Mouse (Mus musculus): ENCODE data around the gene Tsga10ip. TPM values are rescaled to one million over a fixed set of nuclear protein-coding genes. Genes with fewer than 3 reads are reported as not detected.
A peak's percentile ranks its signal among the peaks of the same experiment; 100 is the strongest.

Tsga10ip gene
- 0.39 TPM in 1 of 2 replicates, not detected in the other for polyA plus RNA-seq (2015; fragmentation: Nextera tagmentation; extraction: Ambion mirVana)

- WGBS, result 77% methylated on average over 8 of the region's 8 CpGs
- ATAC-seq, result no peak
Measured at GRCm38 (mm10) chr19:5402293-5402692, at the start of gene Tsga10ip. TSS of gene Tsga10ip (minus strand) at chr19:5402526.

GRCm38 (mm10) chr19:5451766-5452165 lies 49.4 kb upstream of the Tsga10ip start:
- 82% methylated on average over 6 of the region's 6 CpGs for WGBS
- Histone ChIP-seq H3K9me3 (replicated peaks) (no peaks in the 10 kb centered on the region), H3K4me2 (no peak overlapping the region), H3K27me3 (peaks cover 47% of the 10 kb centered on the region), H3K36me3 (ENCODE audit: poor library complexity, severe bottlenecking) (0 out of 2 replicates have a peak, but pooled peaks cover 9% of the 10 kb centered on the region), H3K4me3 (no peak overlapping the region), H3K4me1 (peaks cover 44% of the 10 kb centered on the region), H3K9ac (no peak overlapping the region), H3K27ac (no peak overlapping the region)
- ATAC-seq, result no peak

More at GRCm38 (mm10) chr19:5402293-5402692, at the start of gene Tsga10ip:
- no peaks in the 10 kb centered on the region for H3K9me3 ChIP-seq (replicated peaks)
- H3K27me3 ChIP-seq, result no peaks in the 10 kb centered on the region
- no peak within 1 kb of the TSS for H3K27ac ChIP-seq
- peak within 1 kb of the TSS; percentile 21; the same call in 1 of the 2 replicates for H3K9ac ChIP-seq
- H3K36me3 ChIP-seq (ENCODE audit: poor library complexity, severe bottlenecking), result no peaks in the 10 kb centered on the region
- no peak within 1 kb of the TSS for H3K4me2 ChIP-seq
- H3K4me3 ChIP-seq, result no peak within 1 kb of the TSS
- H3K4me1 ChIP-seq, result peaks cover 7% of the 10 kb centered on the region

- H3K4me1 ChIP-seq, result peaks cover 23% of the 10 kb centered on the region
- WGBS, result 84% methylated on average over 3 of the region's 3 CpGs
- H3K9ac ChIP-seq, result no peak overlapping the region
- no peaks in the 10 kb centered on the region for H3K9me3 ChIP-seq (replicated peaks)
- no peak overlapping the region for H3K4me3 ChIP-seq
- no peak for ATAC-seq
- H3K36me3 ChIP-seq (ENCODE audit: poor library complexity, severe bottlenecking), result 0 out of 2 replicates have a peak, but pooled peaks cover 9% of the 10 kb centered on the region
- no peak overlapping the region for H3K27ac ChIP-seq
- H3K27me3 ChIP-seq, result peaks cover 67% of the 10 kb centered on the region
- H3K4me2 ChIP-seq, result no peak overlapping the region
Measured at GRCm38 (mm10) chr19:5449673-5450072, 47.3 kb upstream of the Tsga10ip start.

DNA sequence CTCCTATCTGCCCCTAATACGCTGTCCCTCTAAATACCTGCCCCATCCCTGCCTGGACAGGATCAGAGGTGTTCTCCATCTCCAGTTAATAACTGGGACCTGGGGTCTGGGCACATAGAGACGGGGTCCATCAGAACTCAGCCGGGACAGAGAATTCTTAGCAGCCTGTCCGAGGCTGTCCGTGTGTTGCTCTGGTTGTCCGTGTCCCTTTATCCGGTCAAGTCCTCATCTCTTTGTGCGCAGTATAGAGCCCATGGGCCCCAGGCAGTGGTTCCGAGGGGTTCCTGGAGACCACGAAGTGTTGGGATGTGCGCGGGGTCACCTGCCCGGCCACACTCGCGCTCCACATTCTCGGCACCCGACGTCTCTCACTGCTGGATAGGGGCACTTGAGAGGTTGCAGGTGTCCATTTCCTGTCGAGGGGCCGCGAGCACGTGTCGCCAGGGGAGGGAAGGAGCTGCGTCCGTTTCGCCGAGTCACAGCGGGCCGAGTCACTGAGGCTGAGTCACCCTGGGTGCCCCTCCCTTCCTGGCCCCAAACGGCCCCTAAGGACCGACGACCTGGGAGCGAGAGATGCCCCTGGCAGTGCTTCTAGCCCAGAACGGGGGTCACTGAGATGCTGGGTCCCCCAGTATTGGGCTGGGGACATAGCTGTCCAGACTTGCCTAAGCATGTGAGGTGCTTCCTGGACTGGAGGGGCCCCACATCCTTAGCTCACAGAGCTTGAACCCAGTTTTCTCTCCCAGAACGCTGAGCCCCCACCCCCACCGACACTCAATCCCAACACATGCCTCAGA lies 46.2 kb upstream of the Tsga10ip start:
- Histone ChIP-seq H3K9ac (0 out of 2 replicates have a peak overlapping the region, but pooled peaks have one; percentile 61), H3K27ac (no peak overlapping the region), H3K36me3 (ENCODE audit: poor library complexity, severe bottlenecking) (no peaks in the 10 kb centered on the region), H3K4me3 (peak overlapping the region; percentile 53), H3K4me2 (peak overlapping the region; percentile 95), H3K4me1 (peaks cover 17% of the 10 kb centered on the region), H3K9me3 (replicated peaks) (no peaks in the 10 kb centered on the region), H3K27me3 (peaks cover 67% of the 10 kb centered on the region)
- WGBS, result 7% methylated on average over 36 of the region's 36 CpGs
- no peak for ATAC-seq

DNA sequence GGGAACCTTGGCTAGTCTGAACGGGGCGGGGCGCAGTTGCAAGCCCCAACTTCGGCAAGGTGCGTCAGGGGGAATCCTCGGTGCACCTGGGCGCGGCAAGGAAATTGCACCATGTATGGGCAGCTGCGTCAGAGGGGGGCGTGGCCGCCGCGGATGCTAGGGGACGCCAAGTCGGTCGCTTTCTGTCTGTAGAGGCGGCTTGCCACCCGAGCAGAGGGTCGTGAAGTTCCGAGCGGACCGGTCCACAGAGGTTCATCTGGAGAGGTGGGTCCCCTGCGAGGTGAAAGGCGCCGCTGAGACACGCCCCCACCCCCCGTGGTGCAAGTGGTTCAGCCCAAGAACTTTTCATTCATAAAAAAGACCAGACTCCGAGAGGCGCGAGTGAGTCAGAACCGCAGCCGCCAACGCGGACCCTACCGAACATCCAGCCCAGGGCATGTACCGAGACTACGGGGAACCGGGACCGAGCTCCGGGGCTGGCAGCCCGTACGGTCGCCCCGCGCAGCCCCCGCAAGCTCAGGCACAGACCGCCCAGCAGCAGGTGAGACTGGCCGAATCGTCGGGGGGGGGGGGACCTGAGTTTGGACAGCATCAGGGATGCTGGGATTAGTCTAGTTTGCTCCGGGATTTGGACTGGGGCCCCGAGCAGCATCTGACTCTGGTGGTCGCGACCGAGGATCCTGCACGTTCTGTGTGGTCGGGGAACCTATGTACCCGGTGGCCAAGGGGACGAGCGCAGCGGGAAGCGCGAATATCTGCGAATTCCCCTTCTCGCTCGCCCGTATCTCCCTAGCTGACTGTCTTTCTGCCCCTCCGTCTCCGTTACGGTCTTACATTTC lies 45.4 kb upstream of the Tsga10ip start, which contains the start of gene Fosl1:
TSS of gene Fosl1 (plus strand) at position 33 of the 839 bp plus-strand sequence.
- no peak within 1 kb of the TSS for H3K27ac ChIP-seq
- H3K36me3 ChIP-seq (ENCODE audit: poor library complexity, severe bottlenecking), result no peaks in the 10 kb centered on the region
- ATAC-seq, result peak; percentile 70
- peaks cover 67% of the 10 kb centered on the region for H3K27me3 ChIP-seq
- H3K9me3 ChIP-seq (replicated peaks), result no peaks in the 10 kb centered on the region
- H3K4me2 ChIP-seq, result peak within 1 kb of the TSS; percentile 95
- H3K4me1 ChIP-seq, result peaks cover 17% of the 10 kb centered on the region
- peak within 1 kb of the TSS; percentile 53 for H3K4me3 ChIP-seq
- peak within 1 kb of the TSS; percentile 61 for H3K9ac ChIP-seq
- 1% methylated on average over 70 of the region's 70 CpGs for WGBS

DNA sequence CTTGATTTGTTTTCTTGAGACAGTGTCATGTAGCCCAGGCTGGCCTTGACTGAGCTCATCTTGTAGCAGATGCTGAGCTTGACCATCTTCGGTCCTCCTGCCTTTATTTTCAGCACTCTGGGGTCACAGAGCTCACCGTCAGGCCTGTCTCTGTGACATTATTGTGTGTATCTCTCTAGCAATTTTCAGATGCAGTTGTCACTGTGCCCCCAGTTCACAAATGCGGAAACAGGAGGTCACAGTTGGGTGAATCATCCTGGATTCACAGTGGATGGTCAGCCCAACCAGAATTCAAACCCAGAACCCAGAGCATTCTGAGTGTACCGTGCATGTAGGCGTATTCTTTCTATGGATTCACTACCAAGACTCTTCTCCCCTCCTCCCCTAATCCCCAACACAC lies 43.4 kb upstream of the Tsga10ip start:
- Histone ChIP-seq H3K27ac (no peak overlapping the region), H3K9ac (no peak overlapping the region), H3K4me1 (peaks cover 17% of the 10 kb centered on the region), H3K4me2 (no peak overlapping the region), H3K36me3 (ENCODE audit: poor library complexity, severe bottlenecking) (no peaks in the 10 kb centered on the region), H3K4me3 (no peak overlapping the region), H3K9me3 (replicated peaks) (no peaks in the 10 kb centered on the region), H3K27me3 (peaks cover 60% of the 10 kb centered on the region)
- 90% methylated on average over 5 of the region's 5 CpGs for WGBS
- ATAC-seq, result no peak

DNA sequence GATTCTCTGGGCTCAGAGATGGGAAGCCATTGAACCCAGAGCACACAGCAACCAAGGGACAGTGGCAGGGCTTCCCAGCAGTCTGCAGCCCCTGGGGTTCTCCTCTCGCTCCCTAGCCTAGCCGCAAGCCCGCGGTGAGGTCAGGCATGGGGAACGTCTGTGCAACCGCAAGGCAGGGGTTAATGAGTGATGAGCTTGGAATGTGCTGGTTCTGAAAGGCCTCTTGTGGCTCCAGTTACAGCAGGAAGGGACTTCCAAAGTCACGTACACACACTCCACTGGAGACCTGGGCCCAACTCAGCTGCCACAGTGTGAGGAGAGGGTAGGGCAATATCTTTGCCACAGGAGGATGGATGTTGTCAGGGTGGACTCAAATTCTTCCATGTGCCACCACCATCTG lies 42.6 kb upstream of the Tsga10ip start:
- no peak overlapping the region for H3K4me3 ChIP-seq
- 37% methylated on average over 7 of the region's 7 CpGs for WGBS
- no peak overlapping the region for H3K27ac ChIP-seq
- no peak overlapping the region for H3K4me2 ChIP-seq
- H3K27me3 ChIP-seq, result peaks cover 52% of the 10 kb centered on the region
- H3K9ac ChIP-seq, result no peak overlapping the region
- peaks cover 17% of the 10 kb centered on the region for H3K4me1 ChIP-seq
- peaks cover 6% of the 10 kb centered on the region; the same call in 1 of the 2 replicates for H3K9me3 ChIP-seq (replicated peaks)
- ATAC-seq, result no peak
- no peaks in the 10 kb centered on the region for H3K36me3 ChIP-seq (ENCODE audit: poor library complexity, severe bottlenecking)

DNA sequence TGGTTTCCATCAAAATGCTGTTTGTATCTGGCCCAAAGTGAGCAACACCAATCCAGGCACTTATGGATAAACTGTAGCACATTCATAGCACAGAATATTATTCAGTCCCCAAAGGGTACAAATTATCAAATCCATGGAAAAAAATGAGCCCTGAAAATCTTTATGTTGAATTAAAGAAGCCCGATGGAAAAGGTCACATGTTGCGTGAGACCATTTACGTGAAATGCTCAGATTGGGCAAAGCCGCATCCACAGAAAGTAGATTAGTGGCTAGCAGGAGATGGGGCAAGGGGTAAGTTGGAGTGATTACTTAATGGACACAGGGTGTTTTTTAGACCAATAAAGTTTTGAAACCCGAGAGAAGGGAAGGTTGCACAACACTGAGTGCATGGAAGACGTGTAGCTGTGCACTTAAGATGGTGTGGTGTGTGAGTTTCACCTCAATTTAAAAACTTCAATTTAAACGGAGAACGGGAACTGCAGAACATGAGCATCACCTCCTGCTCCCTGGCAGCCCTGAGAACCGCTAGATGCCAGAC lies 42.1 kb upstream of the Tsga10ip start:
- ATAC-seq, result no peak
- H3K27me3 ChIP-seq, result peaks cover 47% of the 10 kb centered on the region
- H3K4me2 ChIP-seq, result no peak overlapping the region

DNA sequence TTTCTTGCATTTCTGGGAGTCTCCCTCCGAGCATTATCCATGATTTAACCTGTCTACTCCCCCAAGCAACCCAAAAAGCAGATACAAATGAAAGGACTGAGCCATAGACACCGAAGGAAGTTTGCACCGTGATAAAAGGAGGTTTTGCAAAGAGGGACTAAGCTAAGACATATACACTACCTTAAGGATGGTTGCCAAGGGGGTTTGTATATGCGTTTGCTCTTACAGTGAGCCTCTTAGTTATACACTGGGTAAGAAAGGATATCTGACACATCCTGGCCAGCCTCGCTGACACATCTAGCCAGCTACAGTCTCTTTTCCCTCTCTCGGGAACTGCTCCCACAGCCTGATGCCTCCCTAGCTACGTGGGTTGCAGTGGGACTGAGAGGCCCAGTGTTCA lies 31.6 kb upstream of the Tsga10ip start:
- H3K4me3 ChIP-seq, result no peak overlapping the region
- H3K27me3 ChIP-seq, result 0 out of 2 replicates have a peak, but pooled peaks cover 6% of the 10 kb centered on the region
- no peaks in the 10 kb centered on the region; the same call in 1 of the 2 replicates for H3K36me3 ChIP-seq (ENCODE audit: poor library complexity, severe bottlenecking)
- H3K27ac ChIP-seq, result no peak overlapping the region
- H3K4me1 ChIP-seq, result peaks cover 6% of the 10 kb centered on the region
- no peak for ATAC-seq
- H3K9ac ChIP-seq, result no peak overlapping the region
- WGBS, result 74% methylated on average over 7 of the region's 7 CpGs
- no peaks in the 10 kb centered on the region for H3K9me3 ChIP-seq (replicated peaks)
- peak overlapping the region; percentile 51; the same call in 1 of the 2 replicates for H3K4me2 ChIP-seq

More for the DNA sequence above, 42.1 kb upstream of the Tsga10ip start:
- Histone ChIP-seq H3K9ac (no peak overlapping the region), H3K9me3 (replicated peaks) (peaks cover 6% of the 10 kb centered on the region; the same call in 1 of the 2 replicates), H3K4me3 (no peak overlapping the region), H3K27ac (no peak overlapping the region), H3K36me3 (ENCODE audit: poor library complexity, severe bottlenecking) (no peaks in the 10 kb centered on the region), H3K4me1 (peaks cover 17% of the 10 kb centered on the region)
- WGBS, result 73% methylated on average over 9 of the region's 9 CpGs

GRCm38 (mm10) chr19:5432992-5433852 lies 30.9 kb upstream of the Tsga10ip start:
- Histone ChIP-seq H3K36me3 (ENCODE audit: poor library complexity, severe bottlenecking) (peaks cover 3% of the 10 kb centered on the region; the same call in 1 of the 2 replicates), H3K27ac (no peak overlapping the region), H3K9me3 (replicated peaks) (no peaks in the 10 kb centered on the region), H3K9ac (peak overlapping the region; percentile 50), H3K4me3 (0 out of 2 replicates have a peak overlapping the region, but pooled peaks have one; percentile 12), H3K27me3 (0 out of 2 replicates have a peak, but pooled peaks cover 6% of the 10 kb centered on the region), H3K4me1 (peaks cover 7% of the 10 kb centered on the region), H3K4me2 (peak overlapping the region; percentile 51)
- WGBS, result 16% methylated on average over 16 of the region's 16 CpGs
- ATAC-seq, result no peak
